Mouse (Mus musculus) effector memory CD4-positive, alpha-beta T cell, adult 5 months (primary cell): ENCODE measurements around the gene Ifnz. TPM values are rescaled to one million over a fixed set of nuclear protein-coding genes. Genes with fewer than 3 reads are reported as not detected.

ENCODE experiments used
- polyA plus RNA-seq: library from polyadenylated mRNA; unstranded; fragments of 100-300 nt; shearing (Covaris generic); gene quantifications from one replicate; pipeline ENCODE4 v1.2.1, GENCODE M21; 2017

Ifnz gene
- polyA plus RNA-seq, result not detected

GRCm38 (mm10) chr4:88781831-88782230 lies at the start of gene Ifnz:
Gene Ifnz (plus strand): TSS chr4:88782131.

GRCm38 (mm10) chr4:88754818-88755340 lies 27.1 kb upstream of the Ifnz start, which contains the start of gene Gm13271:
Gene Gm13271 (plus strand): TSS chr4:88754868.

GRCm38 (mm10) chr4:88759610-88760268 lies 22.2 kb upstream of the Ifnz start, which contains the start of gene Gm13283:
Gene Gm13283 (plus strand): TSS chr4:88760119.

GRCm38 (mm10) chr4:88773534-88773933 lies 8.4 kb upstream of the Ifnz start, which contains the start of gene Gm13290:
Gene Gm13290 (plus strand): TSS chr4:88773834.

GRCm38 (mm10) chr4:88776622-88777021 lies 5.3 kb upstream of the Ifnz start, which contains the start of gene Gm13289:
Gene Gm13289 (plus strand): TSS chr4:88776922.

GRCm38 (mm10) chr4:88779550-88779949 lies 2.4 kb upstream of the Ifnz start, which contains the start of gene Gm13272:
Gene Gm13272 (plus strand): TSS chr4:88779850.

GRCm38 (mm10) chr4:88785409-88785808 lies 3.5 kb downstream of the Ifnz start, which contains the start of gene Gm13276:
Gene Gm13276 (plus strand): TSS chr4:88785709.

GRCm38 (mm10) chr4:88788402-88788801 lies 6.5 kb downstream of the Ifnz start, which contains the start of gene Gm13277:
Gene Gm13277 (plus strand): TSS chr4:88788632.

GRCm38 (mm10) chr4:88791250-88791649 lies 9.3 kb downstream of the Ifnz start, which contains the start of gene Gm13278:
Gene Gm13278 (plus strand): TSS chr4:88791550.

GRCm38 (mm10) chr4:88793936-88794675 lies 12.2 kb downstream of the Ifnz start, which contains the start of gene Gm13275:
Gene Gm13275 (plus strand): TSS chr4:88794487.

GRCm38 (mm10) chr4:88797097-88797496 lies 15.2 kb downstream of the Ifnz start, which contains the start of gene Gm13279:
Gene Gm13279 (plus strand): TSS chr4:88797397.

GRCm38 (mm10) chr4:88799365-88799764 lies 17.4 kb downstream of the Ifnz start, which contains the start of gene Gm13285:
Gene Gm13285 (plus strand): TSS chr4:88799665.

GRCm38 (mm10) chr4:88802954-88803353 lies 21.0 kb downstream of the Ifnz start, which contains the start of gene Gm13287:
Gene Gm13287 (plus strand): TSS chr4:88803254.

GRCm38 (mm10) chr4:88805231-88805630 lies 23.3 kb downstream of the Ifnz start, which contains the start of gene Gm13288:
Gene Gm13288 (plus strand): TSS chr4:88805531.

GRCm38 (mm10) chr4:88815928-88816327 lies 34.0 kb downstream of the Ifnz start, which contains the start of gene Ifna7:
Gene Ifna7 (plus strand): TSS chr4:88816228.

GRCm38 (mm10) chr4:88819659-88820058 lies 37.7 kb downstream of the Ifnz start, which contains the start of gene Ifna11:
Gene Ifna11 (plus strand): TSS chr4:88819959.

GRCm38 (mm10) chr4:88827116-88827515 lies 45.2 kb downstream of the Ifnz start, which contains the start of gene Ifna6:
Gene Ifna6 (plus strand): TSS chr4:88827416.

Other genes with a start within 250 kb of the Ifnz start
- not detected for gene Ifna15, start 223.9 kb upstream of the Ifnz start, polyA plus RNA-seq
- not detected for gene Ifna14, start 210.3 kb upstream of the Ifnz start, polyA plus RNA-seq
- not detected for gene Ifna9, start 189.7 kb upstream of the Ifnz start, polyA plus RNA-seq
- gene Ifna12, start 178.8 kb upstream of the Ifnz start, polyA plus RNA-seq, result not detected
- not detected for gene C87499, start 147.7 kb upstream of the Ifnz start, polyA plus RNA-seq
- gene Ifna13, start 137.7 kb upstream of the Ifnz start, polyA plus RNA-seq, result not detected
- not detected for gene Ifna16, start 105.2 kb upstream of the Ifnz start, polyA plus RNA-seq
- gene Ifna2, start 98.2 kb upstream of the Ifnz start, polyA plus RNA-seq, result not detected
- gene Ifnab, start 90.8 kb upstream of the Ifnz start, polyA plus RNA-seq, result not detected
- 0.66 TPM for gene Gm26566, start 60.3 kb upstream of the Ifnz start, polyA plus RNA-seq
- gene Klhl9, start 59.7 kb upstream of the Ifnz start, polyA plus RNA-seq, result 19.4 TPM
- not detected for gene Gm13271, start 27.3 kb upstream of the Ifnz start, polyA plus RNA-seq
- not detected for gene Gm13283, start 22.0 kb upstream of the Ifnz start, polyA plus RNA-seq
- not detected for gene Gm13290, start 8.3 kb upstream of the Ifnz start, polyA plus RNA-seq
- not detected for gene Gm13289, start 5.2 kb upstream of the Ifnz start, polyA plus RNA-seq
- not detected for gene Gm13272, start 2.3 kb upstream of the Ifnz start, polyA plus RNA-seq
- not detected for gene Gm13276, start 3.6 kb downstream of the Ifnz start, polyA plus RNA-seq
- not detected for gene Gm13277, start 6.5 kb downstream of the Ifnz start, polyA plus RNA-seq
- not detected for gene Gm13278, start 9.4 kb downstream of the Ifnz start, polyA plus RNA-seq
- gene Gm13275, start 12.4 kb downstream of the Ifnz start, polyA plus RNA-seq, result not detected
- not detected for gene Gm13279, start 15.3 kb downstream of the Ifnz start, polyA plus RNA-seq
- 0.65 TPM for gene Gm13285, start 17.5 kb downstream of the Ifnz start, polyA plus RNA-seq
- not detected for gene Gm13287, start 21.1 kb downstream of the Ifnz start, polyA plus RNA-seq
- 0.32 TPM for gene Gm13288, start 23.4 kb downstream of the Ifnz start, polyA plus RNA-seq
- gene Ifna7, start 34.1 kb downstream of the Ifnz start, polyA plus RNA-seq, result not detected
- gene Ifna11, start 37.8 kb downstream of the Ifnz start, polyA plus RNA-seq, result not detected
- not detected for gene Ifna6, start 45.3 kb downstream of the Ifnz start, polyA plus RNA-seq
- not detected for gene Ifna5, start 53.4 kb downstream of the Ifnz start, polyA plus RNA-seq
- not detected for gene Ifna4, start 59.7 kb downstream of the Ifnz start, polyA plus RNA-seq
- not detected for gene Ifna1, start 68.0 kb downstream of the Ifnz start, polyA plus RNA-seq
- not detected for gene Ifne, start 98.1 kb downstream of the Ifnz start, polyA plus RNA-seq